Mouse (Mus musculus): ENCODE results near the gene Pbx4. TPM values are rescaled to one million over a fixed set of nuclear protein-coding genes. Genes with fewer than 3 reads are reported as not detected.

Gene Pbx4
- polyA plus RNA-seq, 1 experiment from 2014 or later: 10.1 TPM

GRCm38 (mm10) chr8:69906260-69906659 lies 74.0 kb downstream of the Pbx4 start:
- WGBS: 82% methylated on average over 2 of the region's 2 CpGs
- Histone ChIP-seq H3K9me3 (no peaks in the 10 kb centered on the region), H3K9ac (no peak overlapping the region), H3K36me3 (peaks cover 35% of the 10 kb centered on the region), H3K4me1 (peaks cover 17% of the 10 kb centered on the region), H3K27ac (no peak overlapping the region), H3K4me3 (no peak overlapping the region), H3K27me3 (no peaks in the 10 kb centered on the region), H3K4me2 (no peak overlapping the region)
- no peak for ATAC-seq (ENCODE audit: borderline replicate concordance, extremely low read depth, low FRiP score, low TSS enrichment)

GRCm38 (mm10) chr8:69907106-69907505 lies 74.8 kb downstream of the Pbx4 start:
- peaks cover 12% of the 10 kb centered on the region for H3K4me1 ChIP-seq
- H3K4me3 ChIP-seq: no peak overlapping the region
- WGBS: 71% methylated on average over 2 of the region's 2 CpGs
- no peaks in the 10 kb centered on the region for H3K9me3 ChIP-seq
- H3K4me2 ChIP-seq: no peak overlapping the region
- H3K36me3 ChIP-seq: peaks cover 43% of the 10 kb centered on the region
- no peaks in the 10 kb centered on the region for H3K27me3 ChIP-seq
- H3K27ac ChIP-seq: no peak overlapping the region
- no peak overlapping the region for H3K9ac ChIP-seq
- ATAC-seq (ENCODE audit: borderline replicate concordance, extremely low read depth, low FRiP score, low TSS enrichment): no peak

DNA sequence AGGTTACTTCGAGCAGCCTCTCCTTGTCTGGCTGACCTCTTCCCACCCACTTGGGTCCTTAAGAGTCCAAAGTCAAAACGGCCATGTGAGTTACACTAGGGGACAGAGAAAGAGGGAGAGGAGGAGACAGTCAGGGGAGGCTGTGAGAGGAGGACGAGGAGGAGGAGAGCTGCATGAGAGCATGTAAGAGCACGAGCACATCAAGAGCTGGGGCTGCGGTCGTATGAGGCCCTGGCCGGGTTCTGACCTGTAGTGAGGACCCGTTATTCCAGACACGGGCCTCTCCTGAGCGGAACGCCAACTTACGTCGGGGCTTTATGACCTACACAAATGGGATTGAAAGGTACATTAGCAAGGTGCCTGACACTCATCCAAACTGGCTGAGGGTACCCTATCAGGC lies 79.6 kb downstream of the Pbx4 start:
- H3K4me1 ChIP-seq: no peaks in the 10 kb centered on the region
- H3K4me2 ChIP-seq: no peak overlapping the region
- H3K9ac ChIP-seq: no peak overlapping the region
- WGBS: 89% methylated on average over 13 of the region's 13 CpGs
- no peaks in the 10 kb centered on the region for H3K27me3 ChIP-seq
- H3K9me3 ChIP-seq: no peaks in the 10 kb centered on the region
- no peak for ATAC-seq (ENCODE audit: borderline replicate concordance, extremely low read depth, low FRiP score, low TSS enrichment)
- no peak overlapping the region for H3K4me3 ChIP-seq
- H3K36me3 ChIP-seq: peaks cover 90% of the 10 kb centered on the region
- no peak overlapping the region for H3K27ac ChIP-seq

GRCm38 (mm10) chr8:69912478-69913074 lies 80.3 kb downstream of the Pbx4 start:
- Histone ChIP-seq H3K4me2 (no peak overlapping the region), H3K9me3 (no peaks in the 10 kb centered on the region), H3K27ac (no peak overlapping the region), H3K36me3 (peaks cover 97% of the 10 kb centered on the region), H3K9ac (no peak overlapping the region), H3K4me1 (no peaks in the 10 kb centered on the region), H3K27me3 (no peaks in the 10 kb centered on the region), H3K4me3 (no peak overlapping the region)
- no peak for ATAC-seq (ENCODE audit: borderline replicate concordance, extremely low read depth, low FRiP score, low TSS enrichment)
- 86% methylated on average over 12 of the region's 12 CpGs for WGBS

GRCm38 (mm10) chr8:69914526-69914925 lies 82.2 kb downstream of the Pbx4 start:
- H3K4me3 ChIP-seq: no peak overlapping the region
- no peaks in the 10 kb centered on the region for H3K9me3 ChIP-seq
- H3K4me1 ChIP-seq: no peaks in the 10 kb centered on the region
- ATAC-seq (ENCODE audit: borderline replicate concordance, extremely low read depth, low FRiP score, low TSS enrichment): no peak
- H3K27me3 ChIP-seq: no peaks in the 10 kb centered on the region
- WGBS: 82% methylated on average over 4 of the region's 4 CpGs
- no peak overlapping the region for H3K27ac ChIP-seq
- H3K9ac ChIP-seq: no peak overlapping the region
- no peak overlapping the region for H3K4me2 ChIP-seq
- H3K36me3 ChIP-seq: peaks cover 80% of the 10 kb centered on the region

DNA sequence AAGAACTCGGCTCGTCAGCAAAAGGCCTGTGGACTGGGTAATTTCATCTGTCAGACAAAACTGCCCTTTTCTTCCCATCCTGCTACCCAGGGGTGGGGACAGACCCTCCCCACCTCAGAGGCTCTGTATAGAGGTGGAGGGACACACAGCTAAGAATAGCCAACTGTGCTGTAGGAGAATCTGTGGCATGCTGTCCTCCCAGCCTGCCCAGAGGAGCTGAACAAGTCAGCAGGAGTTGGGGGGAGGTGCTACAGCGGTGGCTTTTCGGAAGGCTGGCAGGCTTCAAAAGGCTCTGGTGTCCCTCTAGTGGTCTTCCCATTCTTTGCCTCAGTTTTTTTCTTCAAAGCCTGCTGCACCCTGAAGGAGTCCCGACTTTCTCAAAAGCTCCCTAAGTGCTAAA lies 83.5 kb downstream of the Pbx4 start:
- Histone ChIP-seq H3K27ac (no peak overlapping the region), H3K36me3 (peaks cover 68% of the 10 kb centered on the region), H3K4me1 (peaks cover 7% of the 10 kb centered on the region; the same call in 1 of the 2 replicates), H3K4me3 (no peak overlapping the region), H3K9me3 (no peaks in the 10 kb centered on the region), H3K4me2 (no peak overlapping the region), H3K27me3 (no peaks in the 10 kb centered on the region), H3K9ac (no peak overlapping the region)
- ATAC-seq (ENCODE audit: borderline replicate concordance, extremely low read depth, low FRiP score, low TSS enrichment): no peak
- 57% methylated on average over 5 of the region's 5 CpGs for WGBS

- H3K27me3 ChIP-seq: no peaks in the 10 kb centered on the region
- H3K9me3 ChIP-seq: no peaks in the 10 kb centered on the region
- no peak overlapping the region for H3K4me3 ChIP-seq
- H3K27ac ChIP-seq: no peak overlapping the region
- peaks cover 16% of the 10 kb centered on the region; the same call in 1 of the 2 replicates for H3K4me1 ChIP-seq
- H3K9ac ChIP-seq: no peak overlapping the region
- no peak overlapping the region for H3K4me2 ChIP-seq
- peaks cover 40% of the 10 kb centered on the region for H3K36me3 ChIP-seq
- ATAC-seq (ENCODE audit: borderline replicate concordance, extremely low read depth, low FRiP score, low TSS enrichment): no peak
These were observed 86.2 kb downstream of the Pbx4 start for GRCm38 (mm10) chr8:69918506-69918905.

- 60% methylated on average over 1 of the region's 1 CpGs for WGBS
- H3K4me1 ChIP-seq: peaks cover 16% of the 10 kb centered on the region; the same call in 1 of the 2 replicates
- no peak overlapping the region for H3K4me3 ChIP-seq
- H3K27ac ChIP-seq: no peak overlapping the region
- no peak overlapping the region for H3K4me2 ChIP-seq
- H3K27me3 ChIP-seq: no peaks in the 10 kb centered on the region
- 0 out of 2 replicates have a peak, but pooled peaks have one; percentile 32 for ATAC-seq (ENCODE audit: borderline replicate concordance, extremely low read depth, low FRiP score, low TSS enrichment)
- H3K9me3 ChIP-seq: no peaks in the 10 kb centered on the region
- no peak overlapping the region for H3K9ac ChIP-seq
- H3K36me3 ChIP-seq: peaks cover 35% of the 10 kb centered on the region
These were observed 86.7 kb downstream of the Pbx4 start for GRCm38 (mm10) chr8:69919010-69919409.

DNA sequence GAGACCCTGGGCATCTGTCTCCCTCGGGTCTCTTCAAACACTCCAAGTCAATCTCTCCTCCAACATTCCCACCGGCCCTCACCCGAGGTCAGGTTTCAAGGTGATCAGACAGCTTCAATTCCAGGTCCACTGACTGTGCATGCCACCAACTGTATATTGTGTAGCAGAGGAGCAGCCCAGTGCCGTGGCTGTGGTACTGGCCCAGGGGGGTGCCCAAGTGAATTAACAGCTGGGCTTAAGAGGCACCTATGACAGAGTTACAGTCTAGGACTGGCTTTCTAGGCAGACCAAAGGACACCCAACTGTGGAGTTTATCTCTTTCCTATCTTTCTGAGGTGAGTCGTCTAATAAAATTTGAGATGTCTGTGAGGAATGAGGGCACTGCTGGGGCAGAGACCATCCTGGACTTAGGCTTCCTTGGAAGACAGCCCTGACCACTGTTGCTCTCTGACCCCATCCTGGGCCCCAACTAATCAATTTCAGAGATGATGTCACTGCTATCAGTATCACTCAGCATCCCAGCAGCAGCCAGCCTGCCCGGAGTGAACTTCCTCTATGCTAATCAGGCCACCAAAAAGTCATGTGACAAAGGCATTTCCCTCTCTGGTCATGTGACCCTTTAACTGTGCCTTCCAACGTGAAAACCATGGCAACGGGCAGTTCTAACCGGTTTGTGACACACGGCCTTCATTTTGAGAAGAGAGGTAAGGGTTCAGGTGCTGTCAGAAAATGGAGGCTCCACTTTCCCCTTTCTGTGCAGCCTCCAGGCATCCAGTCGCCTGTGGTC lies 87.8 kb downstream of the Pbx4 start:
- H3K4me3 ChIP-seq: no peak overlapping the region
- peaks cover 26% of the 10 kb centered on the region for H3K36me3 ChIP-seq
- H3K27ac ChIP-seq: 0 out of 2 replicates have a peak overlapping the region, but pooled peaks have one; percentile 20
- H3K4me2 ChIP-seq: peak overlapping the region; percentile 18; the same call in 1 of the 2 replicates
- H3K4me1 ChIP-seq: peaks cover 16% of the 10 kb centered on the region; the same call in 1 of the 2 replicates
- peak; percentile 24; the same call in 1 of the 2 replicates for ATAC-seq (ENCODE audit: borderline replicate concordance, extremely low read depth, low FRiP score, low TSS enrichment)
- WGBS: 27% methylated on average over 11 of the region's 11 CpGs
- H3K27me3 ChIP-seq: no peaks in the 10 kb centered on the region
- H3K9me3 ChIP-seq: no peaks in the 10 kb centered on the region
- no peak overlapping the region for H3K9ac ChIP-seq

DNA sequence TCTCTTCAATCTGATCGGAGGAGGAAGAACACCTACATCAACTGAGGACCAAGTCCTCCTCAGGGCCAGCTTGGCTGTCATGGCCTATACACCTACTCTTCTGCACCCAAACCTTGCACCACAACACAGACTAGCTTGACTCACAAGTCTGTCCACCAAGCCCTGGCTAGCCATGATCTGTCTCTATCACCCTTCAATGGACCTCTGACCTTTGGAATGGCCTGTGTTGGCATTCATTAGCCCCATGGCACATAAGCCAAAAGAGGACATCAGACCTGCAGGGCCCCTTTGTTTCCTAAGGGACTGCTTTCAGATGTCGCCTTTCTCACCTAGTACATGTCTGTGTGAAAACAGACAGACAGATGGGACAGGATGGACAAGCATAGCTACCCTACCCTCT lies 88.8 kb downstream of the Pbx4 start:
- Histone ChIP-seq H3K4me2 (no peak overlapping the region), H3K4me3 (no peak overlapping the region), H3K9me3 (no peaks in the 10 kb centered on the region), H3K4me1 (peaks cover 16% of the 10 kb centered on the region; the same call in 1 of the 2 replicates), H3K9ac (no peak overlapping the region), H3K27ac (no peak overlapping the region), H3K36me3 (peaks cover 15% of the 10 kb centered on the region), H3K27me3 (no peaks in the 10 kb centered on the region)
- 93% methylated on average over 2 of the region's 2 CpGs for WGBS
- no peak for ATAC-seq (ENCODE audit: borderline replicate concordance, extremely low read depth, low FRiP score, low TSS enrichment)
